Mouse (Mus musculus) natural killer cell, adult 2 months (primary cell): Measurements from ENCODE around the gene Klf13.

Source experiments
- DNase-seq, 2 experiments: peaks; one replicate each; pipeline ENCODE4 v3.0.0; 2022; ENCODE audit warnings: low spot score in 2 of 2

Klf13 gene

GRCm38 (mm10) chr7:63949176-63949575, 10.5 kb upstream of the Klf13 start:
- no peak for DNase-seq

GRCm38 (mm10) chr7:63947514-63948487, 9.1 kb upstream of the Klf13 start:
- DNase-seq = no peak

- no peak for DNase-seq
Observed at GRCm38 (mm10) chr7:63943946-63944345, 5.2 kb upstream of the Klf13 start.

GRCm38 (mm10) chr7:63941501-63941900, 2.8 kb upstream of the Klf13 start:
- no peak for DNase-seq

GRCm38 (mm10) chr7:63941050-63941449, 2.3 kb upstream of the Klf13 start:
- DNase-seq = no peak

- no peak for DNase-seq
Observed at GRCm38 (mm10) chr7:63940321-63940720, 1.6 kb upstream of the Klf13 start.

- DNase-seq = peak; percentile 88 to 91
Observed at GRCm38 (mm10) chr7:63939397-63939951, 759 bp upstream of the Klf13 start.

GRCm38 (mm10) chr7:63938066-63938913, 425 bp downstream of the Klf13 start:
- DNase-seq = no peak

- DNase-seq = peak; percentile 92 to 93
Observed at GRCm38 (mm10) chr7:63937236-63938065, 1.3 kb downstream of the Klf13 start.

- DNase-seq = no peak
Observed at GRCm38 (mm10) chr7:63936986-63937235, 1.8 kb downstream of the Klf13 start.

GRCm38 (mm10) chr7:63936188-63936985, 2.3 kb downstream of the Klf13 start:
- DNase-seq = peak; percentile 62 to 74

- no peak for DNase-seq
Observed at GRCm38 (mm10) chr7:63935809-63936187, 2.9 kb downstream of the Klf13 start.

- no peak for DNase-seq
Observed at GRCm38 (mm10) chr7:63934530-63934929, 4.2 kb downstream of the Klf13 start.

- DNase-seq = no peak
Observed at GRCm38 (mm10) chr7:63933905-63934304, 4.8 kb downstream of the Klf13 start.

- no peak for DNase-seq
Observed at GRCm38 (mm10) chr7:63932461-63932860, 6.3 kb downstream of the Klf13 start.

GRCm38 (mm10) chr7:63930766-63931165, 7.9 kb downstream of the Klf13 start:
- no peak for DNase-seq

GRCm38 (mm10) chr7:63930132-63930531, 8.6 kb downstream of the Klf13 start:
- DNase-seq = peak; percentile 71 to 72

GRCm38 (mm10) chr7:63929080-63929479, 9.6 kb downstream of the Klf13 start:
- no peak for DNase-seq

GRCm38 (mm10) chr7:63927121-63927520, 11.6 kb downstream of the Klf13 start:
- DNase-seq = no peak

- no peak for DNase-seq
Observed at GRCm38 (mm10) chr7:63926492-63926891, 12.2 kb downstream of the Klf13 start.
